Mouse (Mus musculus): ENCODE data around the gene Gtf2a1l.

DNA sequence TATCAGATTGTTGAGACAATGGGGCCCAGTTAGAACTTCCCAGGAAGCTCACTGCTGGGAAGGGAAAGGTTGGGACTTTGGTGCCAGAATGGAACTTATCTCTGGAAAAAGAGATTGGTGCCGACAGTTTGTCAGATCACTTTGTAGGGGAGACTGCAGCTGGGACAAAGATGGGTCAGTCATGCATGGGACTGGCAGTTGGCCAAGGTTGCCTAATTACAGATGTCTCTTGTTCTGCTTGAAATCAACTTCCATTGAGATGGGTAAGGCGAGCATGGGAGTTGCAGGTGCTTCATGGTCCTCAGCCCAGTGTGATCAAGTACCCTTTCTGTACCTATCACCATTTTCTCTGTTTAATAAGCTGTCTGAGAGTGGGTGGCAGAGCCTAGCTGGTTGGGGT, 2.4 kb upstream of the Gtf2a1l start:
- no peak for TF ChIP-seq CTCF (IDR thresholded peaks at IDR 0.05; ENCODE audit: borderline replicate concordance, insufficient read depth, low read length)
- TF ChIP-seq POLR2A (IDR thresholded peaks at IDR 0.05; ENCODE audit: low read depth, low read length), result no peak
